Mouse (Mus musculus): Measurements from ENCODE around the gene Agmat.

Agmat gene

DNA sequence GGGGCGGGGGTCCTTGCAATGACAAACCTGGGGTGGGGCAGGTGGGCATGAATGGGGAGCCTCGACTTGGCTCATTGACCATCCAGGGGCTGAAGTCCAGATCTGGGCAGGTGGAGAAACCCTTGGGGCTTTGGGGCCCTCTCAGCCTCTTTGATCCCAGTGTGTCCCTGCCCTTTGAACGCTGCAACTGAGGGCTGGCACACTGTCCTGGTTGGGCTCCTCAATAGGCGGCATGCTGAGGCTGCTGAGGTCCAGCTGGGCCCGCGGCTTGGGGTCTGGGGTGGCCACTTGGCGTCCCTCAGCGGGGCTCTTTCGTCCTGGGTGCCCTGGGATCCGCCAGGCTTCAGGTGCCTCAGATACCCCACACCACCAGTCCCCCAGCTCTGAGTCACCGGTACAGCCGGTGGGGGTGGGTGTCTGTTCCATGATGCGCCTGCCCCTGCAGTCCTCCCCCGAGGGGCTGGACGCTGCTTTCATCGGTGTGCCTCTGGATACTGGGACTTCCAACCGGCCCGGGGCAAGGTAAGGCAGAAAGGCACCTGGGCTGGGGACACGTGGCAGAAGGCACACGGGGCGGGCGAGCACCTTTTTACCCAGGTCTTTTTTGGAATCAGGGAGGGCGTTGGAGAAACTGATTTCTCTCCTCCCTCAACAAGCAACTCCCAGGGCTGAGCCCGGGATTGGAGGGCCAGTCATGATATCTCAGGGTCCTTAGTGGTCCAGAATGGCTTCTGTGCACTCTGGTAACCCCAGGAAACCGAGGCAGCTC is at the start of gene Agmat:
Agmat (plus strand) TSS at position 95 of the 769 bp plus-strand sequence.
- DNase-seq (ENCODE audit: low read depth, low spot score): no peak

DNA sequence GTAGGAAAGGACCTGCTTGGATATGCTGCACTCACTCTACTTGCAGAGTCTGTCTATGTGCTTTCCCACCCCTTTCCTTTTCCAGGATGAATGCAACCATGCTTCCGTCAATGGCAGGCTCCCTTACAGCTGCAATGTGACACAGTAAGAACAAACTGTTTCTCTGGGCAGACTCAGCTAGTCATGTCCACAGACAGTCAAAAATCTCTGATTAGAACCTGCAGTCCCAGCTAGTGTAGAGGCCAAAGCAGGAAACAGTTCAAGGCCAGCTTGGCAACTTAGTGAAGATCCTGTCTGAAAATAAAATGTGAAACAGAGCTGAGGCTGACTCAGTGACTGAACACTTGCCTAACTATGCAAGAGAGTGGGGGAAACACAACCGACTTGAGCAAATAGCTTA is 41.8 kb upstream of the Agmat start:
- no peak for DNase-seq (ENCODE audit: low read depth, low spot score)

DNA sequence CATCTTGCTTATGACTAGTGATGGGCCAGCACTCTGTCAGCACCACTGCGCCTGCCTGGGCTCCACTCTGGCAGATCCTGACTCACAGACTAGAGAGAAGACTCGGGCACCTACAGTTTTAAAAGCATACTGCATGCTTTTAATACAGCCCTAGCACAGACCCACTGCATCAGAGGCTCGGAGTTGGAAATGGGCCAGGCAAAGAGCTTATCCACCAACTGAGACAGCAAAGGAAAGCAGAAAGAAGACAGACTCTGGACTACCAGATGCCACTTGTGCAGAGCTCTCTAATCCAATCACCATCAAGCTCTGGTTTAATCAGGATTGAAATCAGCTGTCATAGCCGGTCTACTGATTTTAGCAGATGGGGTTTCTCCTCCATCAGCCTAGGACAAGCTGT is 41.1 kb upstream of the Agmat start:
- DNase-seq (ENCODE audit: low read depth, low spot score): no peak

DNA sequence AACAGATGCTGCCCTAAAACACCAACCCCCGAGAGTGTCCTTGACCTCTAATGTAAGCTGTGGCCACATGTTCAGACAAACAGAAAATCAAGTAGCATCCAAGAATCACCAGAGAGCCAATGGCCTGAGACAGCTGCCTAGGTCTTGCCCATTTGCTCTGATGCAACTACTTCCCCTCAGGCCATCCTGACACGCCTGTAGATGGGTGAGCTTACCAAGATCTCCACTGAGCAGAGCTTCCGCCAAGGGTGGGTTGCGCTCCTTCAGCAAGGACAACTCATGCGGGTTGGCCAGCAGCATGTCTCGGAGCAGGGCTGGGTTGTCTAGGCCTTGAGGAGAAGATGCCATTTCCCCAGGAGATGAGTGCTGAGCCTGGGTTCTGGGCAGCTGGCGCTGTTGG is 38.5 kb upstream of the Agmat start:
- no peak for DNase-seq (ENCODE audit: low read depth, low spot score)

DNA sequence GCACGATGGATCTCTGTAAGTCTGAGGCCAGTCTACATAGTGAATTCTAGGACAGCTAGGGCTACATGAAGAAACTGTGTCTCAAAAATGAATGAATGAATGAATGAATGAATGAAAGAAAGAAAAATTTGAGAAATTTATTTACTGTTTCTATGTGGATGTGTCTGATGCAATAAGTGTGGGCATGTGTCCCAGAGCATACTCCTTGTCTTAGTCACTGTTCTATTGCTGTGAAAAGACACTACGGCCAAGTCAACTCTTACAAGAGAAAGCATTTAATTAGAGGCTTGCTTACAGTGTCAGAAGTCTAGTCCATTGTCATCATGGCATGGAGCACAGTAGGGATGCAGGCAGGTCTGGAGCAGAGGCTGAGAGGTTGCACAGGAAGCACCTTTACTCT is 37.5 kb upstream of the Agmat start:
- no peak for DNase-seq (ENCODE audit: low read depth, low spot score)

DNA sequence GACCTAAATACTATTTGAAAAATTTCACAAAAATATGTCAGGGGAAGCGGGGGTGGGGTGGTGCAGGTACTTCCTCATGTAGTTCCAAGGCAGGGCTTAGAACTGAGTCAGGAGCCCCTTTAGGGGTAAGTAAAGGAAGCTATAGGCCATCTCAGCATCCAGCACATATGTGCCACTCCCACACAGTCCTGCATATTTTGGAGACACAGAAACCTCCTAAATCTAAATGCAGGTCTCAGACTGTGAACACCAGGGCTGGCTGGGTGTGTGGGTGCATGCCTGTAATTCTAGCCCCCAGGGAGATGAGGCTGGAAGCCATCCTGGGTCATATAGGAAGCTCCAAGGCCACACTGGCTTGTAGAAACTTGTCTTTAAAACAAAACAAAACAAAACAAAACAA is 35.2 kb upstream of the Agmat start:
- no peak for DNase-seq (ENCODE audit: low read depth, low spot score)

DNA sequence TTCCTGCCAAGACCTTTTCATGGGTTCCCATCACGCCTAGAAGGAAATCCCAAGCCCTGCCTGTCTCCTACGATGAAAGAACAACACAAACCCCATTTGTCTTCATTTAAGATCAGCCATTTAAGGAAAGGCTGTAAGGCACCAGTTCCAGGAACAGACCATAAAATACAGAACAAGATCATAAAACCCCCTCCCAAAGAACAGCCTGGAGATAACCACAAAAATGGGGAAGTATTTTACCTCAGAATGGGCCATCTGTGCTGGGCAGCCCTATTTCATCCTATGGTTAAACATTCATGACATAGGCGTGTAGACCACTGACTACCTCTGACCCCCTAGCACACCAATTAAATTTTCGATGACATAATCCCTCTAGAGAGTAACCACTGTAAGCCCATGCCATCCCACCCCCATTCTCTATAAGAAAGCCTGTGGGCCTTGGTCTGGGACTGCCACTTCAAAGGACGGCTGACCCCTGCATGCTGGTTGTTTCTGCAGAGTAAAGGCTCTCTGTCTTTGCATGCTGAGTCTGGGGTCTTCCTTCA is 32.8 kb upstream of the Agmat start:
- DNase-seq (ENCODE audit: low read depth, low spot score): no peak

DNA sequence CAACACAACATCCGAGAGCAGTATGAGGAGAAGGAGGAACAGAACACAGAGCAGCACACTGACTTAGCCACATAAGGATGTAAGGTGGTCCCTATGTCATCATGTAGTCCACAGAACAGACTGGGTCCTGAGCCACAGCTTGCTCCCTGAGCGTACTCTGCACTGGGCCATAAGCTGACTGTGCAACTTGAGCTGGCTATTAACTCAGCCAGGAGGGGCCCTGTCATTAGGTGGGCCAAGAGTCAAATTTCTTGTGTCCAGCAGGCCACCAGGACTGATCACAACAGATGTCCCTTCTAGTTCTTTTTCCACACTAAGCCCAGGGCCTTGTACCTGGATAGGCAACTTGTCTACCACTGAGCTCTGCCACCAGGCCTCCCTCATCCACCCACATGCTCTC is 31.4 kb upstream of the Agmat start:
- no peak for DNase-seq (ENCODE audit: low read depth, low spot score)

DNA sequence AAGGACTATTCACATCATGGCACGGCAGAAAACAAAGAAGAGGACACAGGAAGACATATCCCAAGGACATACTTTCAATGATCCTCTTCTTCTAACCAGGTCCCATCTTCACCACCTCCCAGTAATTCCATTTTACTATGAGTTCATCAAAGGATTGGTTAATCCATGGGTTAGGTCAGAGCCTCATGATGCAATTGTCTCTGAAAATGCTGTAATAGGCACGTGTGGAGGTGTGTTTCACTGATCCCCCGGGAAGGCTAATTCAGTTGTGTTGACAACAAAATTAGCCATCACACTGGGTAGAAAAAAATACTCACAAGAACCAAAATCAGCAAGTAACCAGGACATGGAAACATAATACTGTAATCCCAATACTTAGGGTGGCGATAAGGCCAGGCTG is 28.8 kb upstream of the Agmat start:
- no peak for DNase-seq (ENCODE audit: low read depth, low spot score)

DNA sequence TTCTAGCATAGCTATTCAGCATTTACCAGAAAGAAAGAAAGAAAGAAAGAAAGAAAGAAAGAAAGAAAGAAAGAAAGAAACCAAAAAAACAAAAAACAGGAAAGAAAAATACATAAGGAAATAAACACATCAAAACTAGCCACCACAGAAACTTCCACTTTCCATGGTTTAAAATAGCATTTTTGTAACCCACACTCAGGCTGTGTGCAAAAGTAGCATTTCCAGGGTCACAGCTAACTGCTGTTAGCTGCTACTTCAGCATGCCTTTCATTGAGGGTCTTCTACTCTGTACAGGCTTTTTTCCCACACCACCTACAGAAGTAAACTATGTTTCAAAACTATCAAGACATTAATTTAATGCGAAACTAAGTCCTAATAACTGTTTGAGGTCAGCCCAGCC is 27.2 kb upstream of the Agmat start:
- no peak for DNase-seq (ENCODE audit: low read depth, low spot score)

DNA sequence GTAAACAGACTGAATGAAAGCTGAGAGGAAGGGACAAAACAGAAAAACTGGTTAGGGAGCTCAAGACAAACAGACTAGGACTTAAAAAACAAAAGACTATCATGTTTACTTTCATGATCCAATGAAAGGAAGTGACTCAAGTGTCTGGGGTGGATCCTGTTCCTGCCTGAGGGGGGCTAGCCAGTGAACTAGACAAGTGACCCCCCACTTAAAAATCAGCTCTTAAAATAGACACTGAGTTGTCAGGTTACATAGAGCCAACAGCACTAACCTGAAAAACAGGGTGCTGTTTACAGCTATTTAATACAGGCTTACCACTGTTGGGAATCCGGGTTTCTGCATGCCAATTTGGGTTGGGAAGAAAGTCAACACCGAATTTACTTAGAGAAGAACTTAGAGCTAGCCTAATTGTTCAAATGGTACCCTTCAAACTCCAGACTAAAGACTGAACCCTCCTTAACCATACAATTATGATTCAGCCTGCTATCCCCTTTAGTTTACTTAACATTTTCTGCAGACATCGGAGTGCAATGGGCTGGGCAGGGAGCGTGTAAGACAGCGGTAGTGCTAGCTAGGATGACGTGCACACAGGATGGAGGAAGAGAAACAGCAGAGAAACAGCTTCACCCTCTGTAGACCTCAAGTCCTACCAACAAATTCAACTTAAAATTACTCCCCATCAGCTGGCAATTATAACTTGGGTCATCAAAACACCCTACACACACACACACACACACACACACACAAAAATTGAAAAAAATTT is 25.5 kb upstream of the Agmat start:
- DNase-seq (ENCODE audit: low read depth, low spot score): peak; percentile 54

DNA sequence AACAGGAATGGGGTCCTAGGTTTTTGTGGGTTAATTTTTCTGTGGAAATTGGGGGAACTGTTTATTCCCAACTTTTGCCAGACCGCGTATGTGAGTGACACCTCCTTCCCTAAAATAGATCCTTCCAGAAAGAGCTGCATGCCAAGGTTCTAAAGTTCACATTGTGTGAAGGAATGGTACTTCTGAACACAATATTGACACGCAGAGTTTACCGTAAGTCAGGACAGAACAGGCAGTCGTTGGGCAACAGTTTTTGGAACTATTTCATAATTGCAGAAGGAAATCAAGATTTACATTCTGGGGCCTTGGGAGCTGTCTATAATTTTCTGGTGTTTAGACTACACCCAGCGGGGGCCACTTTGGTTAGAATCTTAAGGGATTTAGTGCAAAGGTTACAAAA is 24.5 kb upstream of the Agmat start:
- no peak for DNase-seq (ENCODE audit: low read depth, low spot score)

DNA sequence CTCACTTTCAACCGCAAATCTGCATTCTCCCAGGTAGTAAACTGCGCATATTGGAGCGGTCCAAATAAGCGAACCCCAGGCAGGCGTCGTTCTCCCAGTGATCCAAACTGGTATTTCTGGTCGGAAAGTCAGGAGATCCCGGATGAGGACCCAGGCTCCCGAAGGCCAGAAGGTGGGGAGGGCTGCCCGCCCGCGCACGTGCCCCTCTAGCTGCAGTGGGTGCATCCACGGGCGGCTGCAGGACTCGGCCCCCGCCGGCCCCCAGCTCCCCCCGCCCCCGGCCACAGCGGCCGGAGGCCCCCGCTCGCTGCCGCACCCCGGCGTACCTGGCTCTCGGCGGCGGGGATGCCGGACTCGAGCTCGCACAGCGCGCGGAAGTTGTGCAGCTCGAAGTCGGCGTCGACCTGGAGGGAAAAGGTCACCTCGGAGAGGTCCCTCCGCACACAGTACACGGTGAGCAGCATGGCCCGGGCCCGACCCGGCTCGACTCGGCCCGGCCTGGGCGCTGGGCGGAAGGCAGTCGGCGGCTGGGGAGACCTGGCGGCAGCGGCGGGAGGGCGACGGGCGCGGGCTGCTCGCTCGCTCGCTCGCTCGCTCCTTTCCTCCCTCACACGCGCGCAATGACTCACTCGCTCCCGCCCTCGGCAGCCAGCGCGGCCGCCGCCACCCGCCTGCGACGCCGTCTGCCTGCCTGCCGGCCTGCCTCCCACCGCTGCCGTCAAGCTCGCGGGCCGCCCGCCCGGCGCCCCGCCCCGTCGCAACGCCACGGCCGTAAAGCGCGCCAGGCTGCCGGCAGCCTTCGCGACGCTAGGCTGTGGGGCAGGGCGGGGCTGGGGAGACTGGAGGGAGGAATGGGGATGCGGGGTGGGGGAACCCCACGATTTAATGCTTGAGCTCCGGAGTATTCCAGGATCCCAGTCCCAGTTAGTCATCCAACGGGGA is 23.5 kb upstream of the Agmat start, which contains the start of gene Ddi2:
Ddi2 (minus strand) TSS at position 689 of the 942 bp plus-strand sequence.
- peak; percentile 96 for DNase-seq (ENCODE audit: low read depth, low spot score)

DNA sequence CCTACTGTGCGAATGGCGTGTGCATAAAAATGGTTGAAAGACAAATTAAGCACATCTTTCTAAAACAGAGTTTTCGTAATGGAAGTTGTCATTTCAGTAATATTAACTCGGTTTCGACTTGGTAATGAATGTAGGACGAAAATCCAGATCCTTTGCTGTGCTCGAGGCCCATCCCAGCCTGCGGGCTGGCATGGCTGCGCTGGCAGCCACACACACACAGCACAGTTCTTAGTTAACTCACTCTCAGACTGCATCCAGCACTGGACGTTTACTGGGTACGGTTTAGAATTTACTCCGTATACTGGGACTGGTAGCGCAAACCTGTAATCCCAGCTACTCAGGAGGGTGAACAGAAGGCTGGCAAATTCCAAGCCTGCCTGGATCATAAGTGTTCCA is 22.8 kb upstream of the Agmat start:
- no peak for DNase-seq (ENCODE audit: low read depth, low spot score)

DNA sequence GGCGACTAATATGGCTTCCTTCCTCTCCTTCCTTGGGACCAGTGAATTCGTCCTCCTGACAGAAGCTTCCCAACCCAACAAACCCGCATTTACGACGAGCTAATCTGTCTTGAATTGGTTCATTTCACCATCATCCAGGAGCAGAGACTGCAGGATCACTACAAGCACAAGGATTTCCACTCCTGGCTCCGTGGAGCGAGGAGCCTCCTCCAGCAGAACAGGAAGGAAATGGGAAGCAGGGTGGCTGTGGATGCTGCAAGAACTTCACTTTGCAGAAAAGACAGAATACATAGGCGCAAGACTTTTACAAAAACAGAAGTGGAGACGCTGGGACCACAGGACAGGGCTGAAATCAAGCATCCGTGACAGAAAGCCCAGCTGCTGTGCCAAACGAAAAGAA is 21.9 kb upstream of the Agmat start:
- DNase-seq (ENCODE audit: low read depth, low spot score): no peak

DNA sequence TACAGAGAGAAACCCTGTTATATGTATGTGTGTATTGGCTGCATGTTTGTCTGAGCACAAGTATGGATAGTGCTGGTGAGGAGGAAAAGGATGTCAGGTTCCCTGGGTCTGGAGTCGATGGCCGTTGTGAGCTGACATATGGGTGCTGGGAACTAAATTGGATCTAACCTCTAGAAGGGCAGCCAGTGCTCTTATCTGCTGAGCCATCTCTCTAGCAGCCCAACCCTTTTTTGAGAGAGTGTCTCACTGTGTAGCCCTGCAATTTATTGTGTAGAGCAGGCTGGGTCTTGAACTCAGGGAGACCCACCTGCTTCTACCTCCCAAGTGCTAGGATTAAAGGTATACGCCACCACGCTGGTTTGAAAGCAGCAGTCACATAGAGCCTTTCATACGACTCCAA is 21.2 kb upstream of the Agmat start:
- no peak for DNase-seq (ENCODE audit: low read depth, low spot score)

DNA sequence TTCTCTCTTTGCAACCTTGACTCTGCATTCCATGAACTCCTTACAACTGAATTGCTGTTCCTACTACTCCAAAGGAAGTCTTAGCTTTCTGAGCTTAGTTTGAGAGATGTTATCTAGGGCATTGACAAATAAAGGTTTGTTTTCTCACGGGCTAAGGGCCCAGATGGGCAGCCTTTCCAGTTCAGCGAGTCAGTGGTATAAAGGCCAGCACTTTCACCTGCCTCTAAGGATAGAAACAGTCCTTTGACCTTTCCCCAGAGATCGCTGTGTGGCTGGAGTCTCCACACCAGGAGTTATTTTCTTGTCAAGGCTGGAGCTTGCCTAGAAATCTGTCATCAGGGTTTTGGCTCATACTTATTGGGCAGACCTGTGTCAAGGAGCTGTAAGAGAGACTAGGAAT is 20.7 kb upstream of the Agmat start:
- no peak for DNase-seq (ENCODE audit: low read depth, low spot score)

DNA sequence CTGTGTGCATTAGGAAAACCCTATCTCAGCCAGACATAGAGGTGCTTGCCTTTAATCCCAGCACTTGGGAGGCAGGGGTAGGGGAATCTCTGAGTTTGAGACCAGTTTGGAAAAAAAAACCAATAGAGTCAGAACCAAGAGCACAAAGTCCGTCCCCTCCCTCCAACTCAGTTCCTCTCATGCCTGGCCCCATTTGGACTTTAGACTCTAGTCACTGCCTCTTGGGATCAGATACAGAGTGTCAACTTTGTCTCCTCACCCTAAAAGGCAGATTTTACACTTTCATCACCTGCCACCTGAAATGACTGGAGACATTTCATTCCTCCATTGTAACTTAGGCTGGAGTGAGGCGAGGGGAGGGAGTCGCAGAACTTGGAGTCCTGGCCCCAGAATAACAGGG is 17.2 kb upstream of the Agmat start:
- no peak for DNase-seq (ENCODE audit: low read depth, low spot score)

DNA sequence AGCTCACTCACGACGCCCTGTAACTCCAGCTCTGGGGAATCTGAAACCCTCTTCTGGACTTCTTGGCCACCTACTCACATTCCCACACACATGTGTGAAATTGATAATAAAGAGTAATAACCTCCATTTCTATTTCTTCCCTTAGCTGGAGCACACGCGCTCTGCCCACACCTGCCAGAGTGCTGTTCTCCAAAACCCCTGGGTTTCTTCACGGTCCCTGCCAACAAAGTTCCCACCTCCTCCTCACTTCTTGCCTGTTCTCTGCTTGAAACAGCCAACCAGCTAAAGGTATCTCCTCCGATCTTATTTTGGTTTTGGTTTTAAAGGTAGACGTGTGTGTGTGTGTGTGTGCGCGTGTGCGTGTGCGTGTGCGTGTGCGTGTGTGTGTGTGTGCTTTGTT is 16.1 kb upstream of the Agmat start:
- DNase-seq (ENCODE audit: low read depth, low spot score): no peak

DNA sequence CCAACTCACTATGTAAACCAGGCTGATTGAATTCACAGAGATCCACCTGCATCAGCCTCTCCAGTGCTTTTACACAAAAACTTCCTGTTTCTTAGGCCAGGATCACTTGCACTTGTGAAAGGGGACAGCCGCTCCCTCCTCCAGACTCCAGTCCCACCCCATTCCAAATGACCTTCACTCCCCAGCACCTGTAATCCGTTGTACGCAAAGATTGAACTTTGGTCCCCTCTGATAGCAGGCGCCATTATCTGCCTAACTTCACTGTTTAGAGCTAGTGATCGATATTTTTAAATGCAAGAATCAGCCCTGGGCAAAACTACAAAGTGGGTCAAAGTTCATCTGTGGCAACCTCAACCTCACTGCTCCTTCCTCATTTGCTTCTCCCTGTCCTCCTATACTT is 14.7 kb upstream of the Agmat start:
- DNase-seq (ENCODE audit: low read depth, low spot score): no peak

DNA sequence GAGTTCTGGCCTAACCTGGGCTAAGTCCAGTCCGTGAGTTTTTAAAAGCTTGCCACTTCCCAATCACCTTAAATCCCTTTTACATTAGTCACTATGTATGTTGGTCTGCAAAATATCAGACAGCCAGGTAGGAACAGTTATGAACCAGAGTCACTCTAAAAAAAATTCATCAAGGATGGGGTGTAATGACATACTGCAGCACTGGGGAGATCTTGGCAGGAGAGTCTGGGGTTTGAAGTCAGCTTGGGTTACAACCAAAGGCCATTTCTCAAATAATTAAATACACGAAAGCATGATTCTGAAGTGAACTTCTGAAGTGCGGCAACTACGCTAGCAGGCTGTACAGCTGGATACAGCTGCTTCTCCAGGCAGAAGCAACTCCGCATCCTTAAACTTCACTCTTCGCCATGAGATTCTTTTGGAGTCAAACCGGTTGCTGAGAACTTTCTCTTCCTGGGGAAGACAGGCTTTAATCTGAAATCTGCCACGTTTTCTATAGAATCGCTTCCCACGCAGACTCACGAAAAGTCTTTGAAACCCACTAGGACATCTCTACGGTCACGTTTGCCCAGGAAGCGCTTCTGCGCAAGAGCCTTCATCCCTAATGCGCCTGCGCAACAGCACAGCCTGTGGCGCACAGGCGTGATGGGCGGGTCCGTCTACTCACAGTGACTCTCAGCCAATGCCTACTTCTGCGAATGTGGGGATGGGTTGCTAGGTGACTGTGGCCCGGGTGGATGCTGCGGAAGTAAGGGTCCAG is 11.8 kb upstream of the Agmat start:
- peak; percentile 97 for DNase-seq (ENCODE audit: low read depth, low spot score)

Measured in CD4-positive, CD25-positive, alpha-beta regulatory T cell, adult 2 months (primary cell).